Mouse (Mus musculus) myocyte (in vitro differentiated cells): Measurements from ENCODE around the gene Mxd3.

Experiments used
- CEBPB ChIP-seq: IDR thresholded peaks from 2 replicates; pipeline ENCODE4 v1.6.1; 2011; ENCODE audit warnings: mild to moderate bottlenecking, moderate library complexity; ENCODE audit not compliant: poor library complexity, insufficient read depth, severe bottlenecking
- POLR2A ChIP-seq: IDR thresholded peaks from one replicate; pipeline ENCODE4 v1.6.1; 2011; ENCODE audit warnings: low read depth, mild to moderate bottlenecking, control low read depth, moderate library complexity; ENCODE audit not compliant: insufficient read length
- REST ChIP-seq: IDR thresholded peaks from one replicate; pipeline ENCODE4 v1.6.1; 2011; ENCODE audit warnings: mild to moderate bottlenecking, control low read depth, moderate library complexity; ENCODE audit not compliant: insufficient read depth, insufficient read length
- TCF12 ChIP-seq: IDR thresholded peaks from one replicate; pipeline ENCODE4 v1.6.1; 2011; ENCODE audit warnings: mild to moderate bottlenecking, control low read depth; ENCODE audit not compliant: poor library complexity, insufficient read depth, severe bottlenecking
- USF1 ChIP-seq: IDR thresholded peaks from one replicate; pipeline ENCODE4 v1.6.1; 2011; ENCODE audit warnings: low read depth, mild to moderate bottlenecking, control low read depth, moderate library complexity

- TF ChIP-seq POLR2A: no peak
- no peak for TF ChIP-seq TCF12
- TF ChIP-seq REST: no peak
- TF ChIP-seq CEBPB: no peak
- no peak for TF ChIP-seq USF1
Measured at GRCm38 (mm10) chr13:55337341-55337975, 7.8 kb upstream of the Mxd3 start.
